Mouse (Mus musculus) kidney, adult 18-20 months (tissue): Measurements from ENCODE around the gene Phf14.

ENCODE experiments used
- DNase-seq: peaks from one replicate; pipeline ENCODE4 v3.0.0; 2021

Phf14 gene

GRCm38 (mm10) chr6:12021480-12021879 lies 113.9 kb downstream of the Phf14 start:
- no peak for DNase-seq

- DNase-seq = no peak
Observed at GRCm38 (mm10) chr6:12023395-12023794, 115.8 kb downstream of the Phf14 start.

- DNase-seq = peak; percentile 38
Observed at GRCm38 (mm10) chr6:12026804-12027537, 119.4 kb downstream of the Phf14 start.

- DNase-seq = no peak
Observed at GRCm38 (mm10) chr6:12034561-12034960, 127.0 kb downstream of the Phf14 start.

GRCm38 (mm10) chr6:12038268-12038667 lies 130.7 kb downstream of the Phf14 start:
- no peak for DNase-seq

GRCm38 (mm10) chr6:12052884-12053283 lies 145.3 kb downstream of the Phf14 start:
- no peak for DNase-seq

- DNase-seq = peak; percentile 37
Observed at GRCm38 (mm10) chr6:12054149-12054548, 146.5 kb downstream of the Phf14 start.

GRCm38 (mm10) chr6:12058717-12059116 lies 151.1 kb downstream of the Phf14 start:
- DNase-seq = no peak

GRCm38 (mm10) chr6:12059971-12060370 lies 152.4 kb downstream of the Phf14 start:
- no peak for DNase-seq

- DNase-seq = no peak
Observed at GRCm38 (mm10) chr6:12060452-12061140, 153.0 kb downstream of the Phf14 start.

GRCm38 (mm10) chr6:12067956-12068355 lies 160.3 kb downstream of the Phf14 start:
- no peak for DNase-seq

GRCm38 (mm10) chr6:12069357-12069756 lies 161.7 kb downstream of the Phf14 start:
- DNase-seq = no peak

- no peak for DNase-seq
Observed at GRCm38 (mm10) chr6:12074599-12074998, 167.0 kb downstream of the Phf14 start.

- DNase-seq = no peak
Observed at GRCm38 (mm10) chr6:12077338-12077737, 169.7 kb downstream of the Phf14 start.

GRCm38 (mm10) chr6:12077880-12078618 lies 170.4 kb downstream of the Phf14 start:
- DNase-seq = no peak

- DNase-seq = no peak
Observed at GRCm38 (mm10) chr6:12079260-12079659, 171.7 kb downstream of the Phf14 start.

GRCm38 (mm10) chr6:12080423-12080822 lies 172.8 kb downstream of the Phf14 start:
- no peak for DNase-seq

GRCm38 (mm10) chr6:12081722-12082121 lies 174.1 kb downstream of the Phf14 start:
- DNase-seq = peak; percentile 8

GRCm38 (mm10) chr6:12082125-12082524 lies 174.5 kb downstream of the Phf14 start:
- no peak for DNase-seq

GRCm38 (mm10) chr6:12082531-12083216 lies 175.1 kb downstream of the Phf14 start:
- DNase-seq = no peak

GRCm38 (mm10) chr6:12084721-12085120 lies 177.1 kb downstream of the Phf14 start:
- no peak for DNase-seq

GRCm38 (mm10) chr6:12089439-12089992 lies 181.9 kb downstream of the Phf14 start:
- DNase-seq = no peak

GRCm38 (mm10) chr6:12095716-12096115 lies 188.1 kb downstream of the Phf14 start:
- DNase-seq = no peak
